ENCODE assay signal across 10 mouse cellular contexts in genomic region chr11:116625081-116626000, GRCm38 (mm10). TPM values are rescaled to one million over a fixed set of nuclear protein-coding genes. Genes with fewer than 3 reads are reported as not detected.
DNase-seq lines count a peak whose midpoint lies in the region; ATAC-seq lines count a peak whose summit lies in the region.
"Had no signal": no experiment of that assay in that cellular context is flagged by ENCODE, and none has a peak within 500 bp of the region (broad histone marks: within the 10 kb centered on the region; RNA-seq: fewer than 3 reads in every experiment).

No protein-coding gene starts in this region.

- no peak overlapping the region for H3K9ac ChIP-seq in limb, embryonic 11.5 days (ENCODE audit: low read length)

- H3K27me3 ChIP-seq in limb, embryonic 11.5 days (ENCODE audit: control insufficient read depth, insufficient read depth, low read length): 0 out of 2 replicates have a peak, but pooled peaks cover 5% of the 10 kb centered on the region
- H3K27me3 ChIP-seq: Patski had no signal

- 70% methylated on average over 17 of the region's 17 CpGs for WGBS in limb, embryonic 11.5 days

- no peaks in the 10 kb centered on the region for H3K9me3 ChIP-seq in limb, embryonic 11.5 days (ENCODE audit: control insufficient read depth, low read length)

- H3K4me1 ChIP-seq in limb, embryonic 11.5 days (ENCODE audit: control insufficient read depth, insufficient read depth, low read length): peaks cover 18% of the 10 kb centered on the region

- ATAC-seq in limb, embryonic 11.5 days (ENCODE audit: insufficient number of reproducible peaks, low FRiP score, low TSS enrichment, low read depth): no peak
- ATAC-seq: Patski had no signal

- H3K36me3 ChIP-seq in limb, embryonic 11.5 days (ENCODE audit: control insufficient read depth, insufficient read depth, low read length): no peaks in the 10 kb centered on the region

- peak; percentile 72 for DNase-seq in adrenal gland, postnatal 10 days
- DNase-seq in adrenal gland, adult 8-10 months: no peak
- peak; percentile 42 to 56 for DNase-seq in layer of hippocampus, postnatal 10 days (ENCODE audit: low spot score in 2 of 2)
- no peak for DNase-seq in layer of hippocampus, adult 18-20 months (ENCODE audit: low spot score in 2 of 2)
- peak; percentile 80 for DNase-seq in c-Kit-positive CD71-positive TER-119-positive erythroid progenitor cells, embryonic 14.5 days (ENCODE audit: low spot score)
- peak; percentile 80 for DNase-seq in limb, embryonic 11.5 days (ENCODE audit: low spot score)
- peak; percentile 69 for DNase-seq in retina, embryonic 14.5 days (ENCODE audit: low spot score)
- no peak for DNase-seq in frontal cortex, postnatal 14 days (ENCODE audit: low spot score in 2 of 2)

- H3K4me3 ChIP-seq in limb, embryonic 11.5 days (ENCODE audit: low read depth, low read length): no peak overlapping the region

- no peak overlapping the region for H3K27ac ChIP-seq in limb, embryonic 11.5 days (replicated peaks; ENCODE audit: low read depth, low read length)

- no peak overlapping the region for H3K4me2 ChIP-seq in limb, embryonic 11.5 days (ENCODE audit: low read depth, severe bottlenecking)

RNA-seq across cellular contexts. Expression of gene Rhbdf2, which starts 1.5 kb away (rescaled TPM):
- 10 to 100 TPM; 11.1 to 14.4 TPM for total RNA-seq in adrenal gland, postnatal 10 days (2021)
- 10 to 100 TPM; 13.3 to 20.5 (median 15.0) TPM for total RNA-seq in adrenal gland, adult 8-10 months (2022)
- total RNA-seq in layer of hippocampus, postnatal 10 days (2021): 1 to 10 TPM in 1 of 2 experiments, under 1 TPM in 1; 0.94 to 1.5 TPM
- total RNA-seq in layer of hippocampus, adult 18-20 months (2021): 1 to 10 TPM; 1.1 to 1.3 TPM
- polyA plus RNA-seq in limb, embryonic 11.5 days (2014; fragmentation: Nextera tagmentation; extraction: Ambion mirVana): 3.1 and 3.9 TPM in 2 replicates

RNA-seq across cellular contexts. Expression of gene Prcd, which starts 28.0 kb away (rescaled TPM):
- 1 to 10 TPM; 4.1 to 6.0 TPM for total RNA-seq in adrenal gland, postnatal 10 days (2021)
- total RNA-seq in adrenal gland, adult 8-10 months (2022): 10 to 100 TPM; 16.6 to 27.2 (median 22.8) TPM
- total RNA-seq in layer of hippocampus, postnatal 10 days (2021): 1 to 10 TPM; 3.4 to 3.8 TPM
- total RNA-seq in layer of hippocampus, adult 18-20 months (2021): 1 to 10 TPM; 5.6 to 5.8 TPM
- polyA plus RNA-seq in limb, embryonic 11.5 days (2014; fragmentation: Nextera tagmentation; extraction: Ambion mirVana): 0.95 and 0.97 TPM in 2 replicates

RNA-seq across cellular contexts. Expression of gene Cygb, which starts 28.8 kb away (rescaled TPM):
- 10 to 100 TPM; 40.8 to 44.7 TPM for total RNA-seq in adrenal gland, postnatal 10 days (2021)
- total RNA-seq in adrenal gland, adult 8-10 months (2022): 10 to 100 TPM; 33.4 to 64.8 (median 48.2) TPM
- 10 to 100 TPM; 33.0 to 42.3 TPM for total RNA-seq in layer of hippocampus, postnatal 10 days (2021)
- 10 to 100 TPM; 71.3 to 80.7 TPM for total RNA-seq in layer of hippocampus, adult 18-20 months (2021)
- polyA plus RNA-seq in limb, embryonic 11.5 days (2014; fragmentation: Nextera tagmentation; extraction: Ambion mirVana): 2.3 and 2.8 TPM in 2 replicates
- total RNA-seq: hematopoietic stem cell, adult 5-6 weeks had no signal

RNA-seq across cellular contexts. Expression of gene Aanat, which starts 39.1 kb away (rescaled TPM):
- total RNA-seq in adrenal gland, postnatal 10 days (2021): not detected
- total RNA-seq in adrenal gland, adult 8-10 months (2022): not detected
- total RNA-seq in layer of hippocampus, postnatal 10 days (2021): under 1 TPM in 1 of 2 experiments, not detected in 1; 0.34 TPM
- total RNA-seq in layer of hippocampus, adult 18-20 months (2021): 1 to 10 TPM in 1 of 2 experiments, under 1 TPM in 1; 0.33 to 1.1 TPM
- polyA plus RNA-seq in limb, embryonic 11.5 days (2014; fragmentation: Nextera tagmentation; extraction: Ambion mirVana): 0.28 TPM in 1 of 2 replicates, not detected in the other
- total RNA-seq: hematopoietic stem cell, adult 5-6 weeks had no signal
- polyA plus RNA-seq: Patski had no signal

RNA-seq across cellular contexts. Expression of gene Ube2o, which starts 44.1 kb away (rescaled TPM):
- total RNA-seq in adrenal gland, postnatal 10 days (2021): 10 to 100 TPM; 20.8 to 29.8 TPM
- total RNA-seq in adrenal gland, adult 8-10 months (2022): 10 to 100 TPM; 26.5 to 38.4 (median 33.9) TPM
- 100 to 1,000 TPM; 115 to 118 TPM for total RNA-seq in layer of hippocampus, postnatal 10 days (2021)
- total RNA-seq in layer of hippocampus, adult 18-20 months (2021): 100 to 1,000 TPM in 1 of 2 experiments, 10 to 100 TPM in 1; 99.4 to 104 TPM
- polyA plus RNA-seq in limb, embryonic 11.5 days (2014; fragmentation: Nextera tagmentation; extraction: Ambion mirVana): 19.4 and 24.1 TPM in 2 replicates

Comparison
In these comparisons a context has a peak if more than half of its experiments do, and no peak if none do; other contexts are left out.
1. DNase-seq: peak in adrenal gland, postnatal 10 days (single experiment), layer of hippocampus, postnatal 10 days (2 of 2), c-Kit-positive CD71-positive TER-119-positive erythroid progenitor cells, embryonic 14.5 days (single experiment), limb, embryonic 11.5 days (single experiment) and retina, embryonic 14.5 days (single experiment); none in adrenal gland, adult 8-10 months (single experiment), layer of hippocampus, adult 18-20 months (0 of 2) and frontal cortex, postnatal 14 days (0 of 2).
2. RNA of gene Rhbdf2, which starts 1.5 kb away (total RNA-seq): 13.3 to 20.5 TPM in adrenal gland, adult 8-10 months and 11.1 to 14.4 TPM in adrenal gland, postnatal 10 days; 0.94 to 1.5 TPM in layer of hippocampus, postnatal 10 days and 1.1 to 1.3 TPM in layer of hippocampus, adult 18-20 months; every median in the first group is over 4 times any median in the second.